Mouse (Mus musculus) erythroblast, embryonic 14.5 days (primary cell): ENCODE measurements around the gene Gdf5. TPM values are rescaled to one million over a fixed set of nuclear protein-coding genes. Genes with fewer than 3 reads are reported as not detected.
A peak's percentile ranks its signal among the peaks of the same experiment; 100 is the strongest.

Source experiments
- H3K27me3 ChIP-seq: 2 replicates; pipeline ENCODE4 v1.6.1; 2012; ENCODE audit warnings: inconsistent platforms; ENCODE audit not compliant: control insufficient read depth
- H3K36me3 ChIP-seq: 2 replicates; pipeline ENCODE4 v1.6.1; 2012; ENCODE audit warnings: mild to moderate bottlenecking, inconsistent platforms; ENCODE audit not compliant: control insufficient read depth
- H3K4me1 ChIP-seq: 2 replicates; pipeline ENCODE4 v1.6.1; 2012; ENCODE audit warnings: inconsistent platforms; ENCODE audit not compliant: control insufficient read depth
- H3K4me3 ChIP-seq: replicated peaks from 2 replicates; pipeline ENCODE3; 2012; ENCODE audit warnings: moderate library complexity, mild to moderate bottlenecking, inconsistent platforms
- H3K9me3 ChIP-seq: 2 replicates; pipeline ENCODE4 v1.6.1; 2012; ENCODE audit warnings: low read length, inconsistent platforms, mixed read lengths; ENCODE audit not compliant: control insufficient read depth
- GATA1 ChIP-seq: IDR thresholded peaks from 2 replicates; pipeline ENCODE4 v1.6.1; 2012; ENCODE audit warnings: low read length, inconsistent platforms, mixed read lengths
- TAL1 ChIP-seq: IDR thresholded peaks from 3 replicates; pipeline ENCODE4 v1.6.1; 2012; ENCODE audit warnings: low read length, inconsistent platforms, mixed read lengths
- polyA plus RNA-seq: library from polyadenylated mRNA; stranded (reverse); fragments of >175 nt; gene quantifications from 2 replicates; pipeline ENCODE4 v1.2.3, GENCODE M21; 2012

The Gdf5 gene
- polyA plus RNA-seq, 1 experiment: not detected

- no peaks in the 10 kb centered on the region for H3K27me3 ChIP-seq
- no peak overlapping the region for H3K4me3 ChIP-seq
- no peaks in the 10 kb centered on the region for H3K9me3 ChIP-seq
- peaks cover 7% of the 10 kb centered on the region for H3K4me1 ChIP-seq
- TF ChIP-seq TAL1: no peak
- TF ChIP-seq GATA1: no peak
- peaks cover 62% of the 10 kb centered on the region for H3K36me3 ChIP-seq
These were observed 17.8 kb upstream of the Gdf5 start for GRCm38 (mm10) chr2:155962991-155963390.

GRCm38 (mm10) chr2:155961862-155962261 is 16.7 kb upstream of the Gdf5 start:
- H3K4me1 ChIP-seq: peaks cover 17% of the 10 kb centered on the region
- no peak for TF ChIP-seq GATA1
- TF ChIP-seq TAL1: no peak

GRCm38 (mm10) chr2:155959981-155960380 is 14.8 kb upstream of the Gdf5 start:
- peaks cover under 1% of the 10 kb centered on the region for H3K27me3 ChIP-seq
- H3K36me3 ChIP-seq: peaks cover 34% of the 10 kb centered on the region
- H3K4me3 ChIP-seq: no peak overlapping the region
- H3K9me3 ChIP-seq: no peaks in the 10 kb centered on the region
- no peak for TF ChIP-seq GATA1
- TF ChIP-seq TAL1: no peak
- peaks cover 26% of the 10 kb centered on the region for H3K4me1 ChIP-seq

More at GRCm38 (mm10) chr2:155961862-155962261, 16.7 kb upstream of the Gdf5 start:
- H3K27me3 ChIP-seq: no peaks in the 10 kb centered on the region
- no peaks in the 10 kb centered on the region for H3K9me3 ChIP-seq
- H3K4me3 ChIP-seq: no peak overlapping the region
- H3K36me3 ChIP-seq: peaks cover 50% of the 10 kb centered on the region

GRCm38 (mm10) chr2:155956134-155957059 is 11.2 kb upstream of the Gdf5 start, which contains the start of gene Cep250:
Gene Cep250, plus strand, starts transcription at chr2:155956458.
- peaks cover 18% of the 10 kb centered on the region for H3K27me3 ChIP-seq
- H3K4me1 ChIP-seq: peaks cover 36% of the 10 kb centered on the region
- H3K9me3 ChIP-seq: no peaks in the 10 kb centered on the region
- H3K4me3 ChIP-seq: peak within 1 kb of the TSS; percentile 92
- TF ChIP-seq TAL1 (no peak), GATA1 (no peak)
- peaks cover 4% of the 10 kb centered on the region for H3K36me3 ChIP-seq

- H3K9me3 ChIP-seq: no peaks in the 10 kb centered on the region
- TF ChIP-seq TAL1: no peak
- TF ChIP-seq GATA1: no peak
- H3K4me3 ChIP-seq: no peak overlapping the region
- peaks cover 18% of the 10 kb centered on the region for H3K27me3 ChIP-seq
- H3K36me3 ChIP-seq: no peaks in the 10 kb centered on the region
- H3K4me1 ChIP-seq: peaks cover 47% of the 10 kb centered on the region
These were observed 6.8 kb upstream of the Gdf5 start for GRCm38 (mm10) chr2:155952006-155952405.

- Histone ChIP-seq H3K9me3 (no peaks in the 10 kb centered on the region), H3K27me3 (peaks cover 15% of the 10 kb centered on the region), H3K4me1 (peaks cover 45% of the 10 kb centered on the region), H3K4me3 (no peak overlapping the region), H3K36me3 (no peaks in the 10 kb centered on the region)
- TF ChIP-seq GATA1: no peak
- TF ChIP-seq TAL1: no peak
These were observed 4.2 kb upstream of the Gdf5 start for GRCm38 (mm10) chr2:155949362-155949761.

- Histone ChIP-seq H3K9me3 (no peaks in the 10 kb centered on the region), H3K27me3 (peaks cover 6% of the 10 kb centered on the region), H3K4me3 (no peak overlapping the region), H3K4me1 (peaks cover 46% of the 10 kb centered on the region), H3K36me3 (no peaks in the 10 kb centered on the region)
- TF ChIP-seq TAL1 (no peak), GATA1 (no peak; the same call in 1 of the 2 replicates)
These were observed 2.3 kb upstream of the Gdf5 start for GRCm38 (mm10) chr2:155947390-155948002.

GRCm38 (mm10) chr2:155946499-155946898 is 1.3 kb upstream of the Gdf5 start:
- peaks cover 3% of the 10 kb centered on the region; the same call in 1 of the 2 replicates for H3K27me3 ChIP-seq
- H3K9me3 ChIP-seq: no peaks in the 10 kb centered on the region
- H3K4me3 ChIP-seq: no peak overlapping the region
- TF ChIP-seq GATA1: no peak
- TF ChIP-seq TAL1: no peak
- no peaks in the 10 kb centered on the region for H3K36me3 ChIP-seq
- H3K4me1 ChIP-seq: peaks cover 41% of the 10 kb centered on the region

GRCm38 (mm10) chr2:155946069-155946468 is 902 bp upstream of the Gdf5 start:
- no peaks in the 10 kb centered on the region for H3K9me3 ChIP-seq
- H3K36me3 ChIP-seq: no peaks in the 10 kb centered on the region
- H3K27me3 ChIP-seq: peaks cover 3% of the 10 kb centered on the region; the same call in 1 of the 2 replicates
- no peak overlapping the region for H3K4me3 ChIP-seq
- TF ChIP-seq TAL1 (no peak), GATA1 (no peak)
- peaks cover 39% of the 10 kb centered on the region for H3K4me1 ChIP-seq

GRCm38 (mm10) chr2:155945580-155945979 is 413 bp upstream of the Gdf5 start:
- Histone ChIP-seq H3K9me3 (no peaks in the 10 kb centered on the region), H3K4me3 (no peak overlapping the region), H3K27me3 (peaks cover 3% of the 10 kb centered on the region; the same call in 1 of the 2 replicates), H3K36me3 (no peaks in the 10 kb centered on the region), H3K4me1 (peaks cover 39% of the 10 kb centered on the region)
- TF ChIP-seq TAL1 (no peak), GATA1 (no peak)
